Mouse (Mus musculus): Measurements from ENCODE around the gene Plcb1. TPM values are rescaled to one million over a fixed set of nuclear protein-coding genes. Genes with fewer than 3 reads are reported as not detected.
A peak's percentile ranks its signal among the peaks of the same experiment; 100 is the strongest.

Plcb1 gene
- 1 to 10 TPM; 2.9 to 3.1 TPM for total RNA-seq (2021)
- long read RNA-seq, experiment 1: 0 reads
- long read RNA-seq, experiment 2: 0 reads

DNA sequence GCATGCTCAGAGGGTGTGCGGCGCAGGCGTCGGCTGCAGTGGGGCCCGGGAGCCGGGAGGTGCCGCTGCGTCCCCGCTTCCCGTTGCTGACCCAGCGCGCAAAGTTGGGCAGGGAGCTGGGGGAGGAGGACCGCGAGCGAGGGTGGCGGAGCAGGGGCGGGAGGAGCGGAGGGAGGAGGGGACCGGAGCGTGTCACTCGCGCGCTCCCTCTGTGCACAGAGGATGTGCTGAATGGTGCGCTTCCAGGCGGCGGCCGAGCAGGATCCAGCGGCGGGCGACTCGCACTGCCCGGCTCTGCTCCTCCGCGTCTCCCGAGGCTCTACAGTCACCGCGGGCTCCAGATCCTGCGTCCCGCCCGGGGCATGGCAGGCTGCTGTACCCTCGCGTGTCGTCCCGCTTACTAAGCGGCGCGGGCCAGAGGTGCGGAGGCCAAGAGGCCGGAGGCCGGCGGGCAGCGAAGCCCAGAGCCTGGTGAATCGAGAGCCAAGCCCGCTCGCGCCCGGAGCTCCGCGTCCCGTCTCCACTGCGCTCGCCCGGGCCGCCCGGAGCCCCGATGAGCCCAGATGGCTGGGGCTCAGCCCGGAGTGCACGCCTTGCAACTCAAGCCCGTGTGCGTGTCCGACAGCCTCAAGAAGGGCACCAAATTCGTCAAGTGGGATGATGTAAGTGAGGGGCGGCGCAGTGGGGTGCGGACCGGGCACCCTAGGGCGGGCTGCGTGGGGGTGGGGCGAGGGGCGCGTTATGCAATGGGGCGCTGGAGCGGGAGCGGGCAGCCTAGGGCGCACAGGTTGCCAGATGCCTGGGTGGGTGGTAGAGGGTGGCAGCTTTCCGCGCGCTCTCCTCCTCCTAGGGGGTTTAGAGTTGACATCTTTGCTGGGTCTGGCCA is at the start of gene Plcb1:
Gene Plcb1 (plus strand): TSS at position 98 of the 886 bp plus-strand sequence.
- DNase-seq: peak; percentile 86

DNA sequence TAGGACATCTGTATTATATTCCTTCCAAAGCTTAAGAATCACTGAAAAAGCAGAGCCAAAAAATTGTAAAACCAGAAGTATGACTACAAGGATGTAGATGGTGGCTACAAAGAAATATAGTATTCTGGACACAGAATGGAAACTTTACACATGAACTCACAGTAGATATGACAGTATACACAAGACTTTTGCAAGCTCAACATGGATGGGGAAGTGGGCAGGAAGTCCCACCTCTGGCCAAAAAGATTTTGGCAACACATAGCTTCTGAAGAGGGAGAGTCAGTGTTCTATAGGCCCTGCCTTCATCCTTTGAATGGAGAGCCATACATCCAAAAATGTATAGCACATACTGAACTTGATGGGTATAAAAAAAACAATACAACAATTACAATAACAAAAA is 30.3 kb upstream of the Plcb1 start:
- DNase-seq: no peak
- intact Hi-C loops (cut with DNase I; ENCODE audit: low total_unique reads): no loop called here

More for the DNA sequence above, at the start of gene Plcb1:
- intact Hi-C loops (cut with DNase I; ENCODE audit: low total_unique reads): loop anchor here (5.0 kb wide), 1 partner anchor 536 kb away; no protein-coding TSS in a partner anchor

DNA sequence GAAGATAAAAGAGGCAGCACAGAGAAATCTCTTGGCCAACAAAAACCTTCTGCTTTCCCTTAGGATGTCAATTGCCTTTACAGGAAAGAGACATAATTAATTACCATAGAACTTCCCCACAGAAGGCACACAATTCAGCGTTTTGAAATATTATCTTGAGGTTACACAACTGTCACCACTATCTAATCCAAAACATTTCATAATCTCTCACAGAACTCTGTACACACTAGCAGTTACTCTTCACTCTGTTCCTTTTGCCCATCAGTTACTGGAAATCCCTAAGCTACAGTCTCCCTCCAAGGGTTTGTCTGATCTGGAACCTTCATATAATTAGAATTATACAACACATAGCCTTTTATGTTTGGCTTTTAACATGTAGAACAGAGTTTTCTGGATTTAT is 29.8 kb upstream of the Plcb1 start:
- intact Hi-C loops (cut with DNase I; ENCODE audit: low total_unique reads): no loop called here
- no peak for DNase-seq

DNA sequence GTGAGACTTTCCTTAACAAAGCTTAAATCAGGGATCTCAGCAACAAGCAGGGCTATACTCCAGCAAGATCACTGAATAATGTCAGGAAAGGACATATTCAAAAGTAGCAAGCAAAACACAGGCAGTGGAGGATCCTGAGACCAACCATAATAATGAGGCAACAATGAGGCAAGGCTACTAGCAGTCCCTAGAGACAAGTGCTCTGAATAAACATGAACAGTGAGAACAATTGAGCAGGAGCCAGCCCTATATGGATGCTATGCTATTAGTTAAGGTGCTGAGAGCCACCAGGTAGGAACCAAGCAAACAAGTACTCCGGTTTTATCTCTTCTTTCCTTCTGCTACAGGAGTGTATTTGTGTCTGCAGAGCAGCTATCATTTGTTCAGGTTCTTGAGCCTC is 24.8 kb upstream of the Plcb1 start:
- no peak for DNase-seq

DNA sequence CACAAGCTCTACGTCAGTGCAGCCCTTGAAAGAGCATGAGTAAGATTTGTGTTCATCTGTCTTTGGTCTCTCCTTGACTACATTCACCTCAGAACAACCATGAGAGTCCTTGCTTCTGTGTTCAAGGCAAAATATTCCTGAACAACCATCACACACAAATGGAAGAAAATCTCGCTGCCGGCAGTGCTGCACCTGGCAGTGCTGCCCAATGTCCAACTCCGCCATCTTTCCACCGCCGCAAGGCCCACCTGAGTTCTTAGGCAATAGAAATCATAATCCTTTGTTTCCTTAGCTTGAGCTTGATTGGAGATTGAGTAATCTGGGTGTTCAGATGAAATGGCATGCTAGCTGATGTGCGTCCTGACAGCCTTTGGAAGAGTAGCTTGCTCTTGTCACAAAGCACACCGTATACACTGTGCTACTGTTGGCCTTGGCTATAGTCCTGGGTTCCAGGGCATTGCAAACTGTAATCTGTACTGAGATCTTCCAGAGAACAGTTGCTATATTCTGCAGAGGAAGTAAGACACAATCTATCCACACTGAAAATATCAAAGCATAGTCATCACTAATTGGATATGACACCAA is 22.4 kb upstream of the Plcb1 start:
- intact Hi-C loops (cut with DNase I; ENCODE audit: low total_unique reads): no loop called here
- DNase-seq: no peak

More for the DNA sequence above, 24.8 kb upstream of the Plcb1 start:
- intact Hi-C loops (cut with DNase I; ENCODE audit: low total_unique reads): no loop called here

DNA sequence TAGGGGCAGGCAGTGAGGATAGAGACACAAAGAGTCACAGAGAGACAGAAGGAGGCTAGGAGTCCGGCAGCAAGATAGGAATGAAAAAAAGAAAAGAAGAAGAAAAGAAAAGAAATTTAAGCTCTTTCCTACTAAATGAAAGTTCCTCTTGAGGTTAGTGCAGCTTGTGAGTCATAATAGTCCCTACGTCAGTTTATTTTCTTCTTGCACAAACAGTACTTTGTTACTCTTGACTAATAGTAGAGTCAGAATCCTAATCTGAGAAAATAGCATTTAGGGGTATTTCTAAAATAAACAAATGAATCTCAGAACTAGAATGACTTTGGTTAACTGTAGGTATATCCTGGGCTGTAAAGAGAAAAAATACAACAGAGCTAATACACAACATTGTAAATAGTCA is 21.4 kb upstream of the Plcb1 start:
- intact Hi-C loops (cut with DNase I; ENCODE audit: low total_unique reads): no loop called here
- DNase-seq: no peak

DNA sequence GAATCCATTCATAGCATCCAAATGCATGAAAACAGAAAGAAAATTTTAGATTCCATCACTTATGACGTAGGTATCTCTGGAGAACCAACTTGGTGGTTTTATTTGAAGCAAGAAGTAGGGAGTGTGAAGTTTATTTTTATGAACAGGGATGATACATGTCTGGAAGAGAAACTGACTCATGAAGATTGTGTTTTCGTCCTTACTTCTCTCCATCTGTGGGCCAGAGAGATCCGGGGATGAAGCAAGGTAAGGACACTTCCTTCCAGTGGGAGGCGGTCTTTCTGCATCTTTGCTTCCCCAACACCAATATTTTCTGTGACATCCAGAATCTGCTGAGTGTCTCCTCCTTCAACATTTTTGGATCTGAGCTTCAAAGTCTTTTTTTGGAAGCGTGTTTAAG is 6.0 kb upstream of the Plcb1 start:
- intact Hi-C loops (cut with DNase I; ENCODE audit: low total_unique reads): no loop called here
- DNase-seq: no peak

DNA sequence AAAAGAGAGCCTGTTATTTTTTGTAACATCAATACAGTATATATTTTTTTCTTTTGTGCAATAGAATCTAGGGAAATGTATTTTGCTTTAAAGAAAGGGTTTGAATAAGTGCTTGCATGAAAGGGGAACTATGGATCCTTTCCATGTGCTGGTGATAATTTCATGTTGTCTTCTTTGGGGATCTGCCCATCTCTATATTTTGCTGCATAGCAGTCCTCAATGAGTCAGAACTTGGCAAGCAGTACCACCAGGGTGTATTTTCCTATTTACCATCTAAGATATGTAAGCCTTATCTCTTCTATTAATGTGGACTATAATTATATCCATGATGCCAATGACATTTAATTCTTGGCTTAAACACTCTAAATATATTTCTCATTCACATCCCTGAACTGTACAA is 5.6 kb upstream of the Plcb1 start:
- DNase-seq: no peak
- intact Hi-C loops (cut with DNase I; ENCODE audit: low total_unique reads): no loop called here

DNA sequence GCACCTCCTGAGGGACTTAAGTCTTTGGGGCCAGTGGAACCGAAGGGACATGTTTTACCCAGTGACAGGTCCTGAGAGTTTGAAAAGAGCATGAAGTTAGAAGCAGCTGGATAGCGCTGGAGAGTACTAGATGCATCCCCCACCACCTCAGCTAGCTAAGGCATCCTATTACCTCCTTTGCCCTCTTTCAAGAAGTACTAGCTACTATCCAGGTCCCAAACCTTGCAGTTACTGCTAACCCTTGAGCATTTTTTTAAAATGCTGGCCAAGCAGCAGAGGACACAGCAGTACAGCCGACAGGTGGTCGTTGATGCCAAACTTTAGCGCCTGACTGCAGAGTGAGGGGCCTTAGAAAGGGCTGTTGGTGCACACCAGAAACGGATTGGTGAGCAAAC is 986 bp downstream of the Plcb1 start:
- DNase-seq: no peak
- intact Hi-C loops (cut with DNase I; ENCODE audit: low total_unique reads): loop anchor here (5.0 kb wide), 1 partner anchor 535 kb away; no protein-coding TSS in a partner anchor

DNA sequence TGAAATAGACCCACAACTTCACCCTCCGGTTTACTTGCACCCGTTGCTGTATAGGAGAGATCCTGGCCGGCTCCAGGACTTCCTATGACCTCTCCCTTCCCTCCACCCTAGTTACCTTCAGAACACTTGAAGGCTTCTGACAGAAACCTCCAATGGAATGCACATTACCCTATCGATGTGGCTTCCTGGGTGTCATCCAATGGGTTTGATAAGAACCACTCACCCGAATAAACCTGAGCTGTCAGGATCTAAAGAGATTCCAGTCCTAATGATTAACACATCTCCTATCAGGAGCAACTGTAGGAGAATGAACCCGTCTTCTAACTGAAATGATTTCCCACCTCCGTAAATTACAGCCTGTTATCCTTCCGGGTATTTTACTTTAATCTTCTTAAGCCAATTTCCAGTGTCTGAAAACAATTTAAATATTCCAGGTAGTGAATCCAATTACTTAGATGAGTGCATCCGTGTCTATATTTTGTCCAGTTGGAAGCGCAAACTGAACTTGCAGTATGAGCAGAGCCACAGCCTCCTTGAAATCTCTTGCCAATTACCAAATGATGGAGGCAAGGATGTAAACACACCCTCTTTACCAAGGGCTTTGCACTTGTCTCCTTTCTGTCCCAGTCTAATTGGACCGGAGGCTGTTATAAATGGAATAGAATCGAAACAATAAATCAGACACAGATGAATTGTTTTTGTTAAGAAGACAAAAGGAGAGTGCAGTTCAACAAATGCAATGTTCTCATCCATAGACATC is 1.6 kb downstream of the Plcb1 start:
- intact Hi-C loops (cut with DNase I; ENCODE audit: low total_unique reads): loop anchor here (5.0 kb wide), 1 partner anchor 535 kb away; no protein-coding TSS in a partner anchor

DNA sequence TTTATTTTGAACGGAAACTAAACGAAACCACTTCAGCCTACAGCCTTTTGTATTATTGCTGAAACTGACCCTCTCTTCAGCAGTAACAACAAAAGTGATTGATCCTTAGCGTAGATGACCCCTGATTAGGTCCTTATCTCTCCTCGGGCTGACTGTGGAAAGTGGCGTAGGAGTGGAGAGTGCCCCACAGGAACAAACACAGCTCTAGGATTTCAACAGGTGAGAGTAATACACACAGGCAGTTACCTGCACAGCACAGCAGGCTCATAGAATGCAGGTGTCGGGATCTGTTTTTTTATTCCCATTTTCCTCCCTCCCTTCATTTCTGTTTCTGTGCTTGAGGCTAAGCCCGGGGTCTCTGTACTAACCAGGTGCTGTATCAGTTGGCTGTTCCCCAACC is 7.1 kb downstream of the Plcb1 start:
- intact Hi-C loops (cut with DNase I; ENCODE audit: low total_unique reads): no loop called here
- no peak for DNase-seq

More for the DNA sequence above, 1.6 kb downstream of the Plcb1 start:
- DNase-seq: no peak

DNA sequence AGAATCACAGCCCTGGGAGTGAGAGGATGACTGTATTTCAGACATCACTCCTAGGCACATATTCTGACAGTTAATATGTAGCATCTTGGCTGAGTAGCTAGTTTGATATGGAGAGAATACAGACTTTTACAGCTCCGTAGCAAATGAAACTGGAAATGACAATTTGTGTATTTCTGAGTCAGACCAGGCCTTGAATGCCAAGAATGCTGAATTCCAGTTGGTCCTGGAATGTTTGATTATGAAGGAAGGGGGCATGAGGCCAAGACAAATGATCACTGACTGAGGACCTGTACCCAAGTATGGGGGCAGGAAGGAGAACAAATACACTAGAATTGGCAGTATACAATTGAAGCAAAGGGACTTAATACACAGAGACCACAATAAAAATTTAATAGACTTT is 14.4 kb downstream of the Plcb1 start:
- no peak for DNase-seq
- intact Hi-C loops (cut with DNase I; ENCODE audit: low total_unique reads): no loop called here

DNA sequence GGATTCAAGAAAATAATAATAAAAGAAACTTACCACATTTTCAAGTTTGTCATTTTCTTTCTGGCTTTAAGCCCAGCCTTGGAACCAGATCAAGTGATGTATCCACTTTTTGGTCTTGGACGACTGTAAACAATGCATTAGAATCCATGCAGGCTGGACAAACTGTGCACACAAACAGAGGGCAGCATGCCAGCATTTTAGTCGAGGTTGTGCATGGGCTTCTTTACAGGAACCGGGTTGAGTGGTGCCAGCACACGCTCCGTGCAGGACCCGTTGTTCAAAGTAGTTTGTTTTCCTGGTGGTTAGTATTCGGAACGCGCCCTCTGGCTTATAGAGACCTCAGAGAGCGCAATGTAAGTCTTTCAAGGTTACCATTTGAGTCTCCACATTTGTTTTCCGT is 30.5 kb downstream of the Plcb1 start:
- intact Hi-C loops (cut with DNase I; ENCODE audit: low total_unique reads): no loop called here
- no peak for DNase-seq

DNA sequence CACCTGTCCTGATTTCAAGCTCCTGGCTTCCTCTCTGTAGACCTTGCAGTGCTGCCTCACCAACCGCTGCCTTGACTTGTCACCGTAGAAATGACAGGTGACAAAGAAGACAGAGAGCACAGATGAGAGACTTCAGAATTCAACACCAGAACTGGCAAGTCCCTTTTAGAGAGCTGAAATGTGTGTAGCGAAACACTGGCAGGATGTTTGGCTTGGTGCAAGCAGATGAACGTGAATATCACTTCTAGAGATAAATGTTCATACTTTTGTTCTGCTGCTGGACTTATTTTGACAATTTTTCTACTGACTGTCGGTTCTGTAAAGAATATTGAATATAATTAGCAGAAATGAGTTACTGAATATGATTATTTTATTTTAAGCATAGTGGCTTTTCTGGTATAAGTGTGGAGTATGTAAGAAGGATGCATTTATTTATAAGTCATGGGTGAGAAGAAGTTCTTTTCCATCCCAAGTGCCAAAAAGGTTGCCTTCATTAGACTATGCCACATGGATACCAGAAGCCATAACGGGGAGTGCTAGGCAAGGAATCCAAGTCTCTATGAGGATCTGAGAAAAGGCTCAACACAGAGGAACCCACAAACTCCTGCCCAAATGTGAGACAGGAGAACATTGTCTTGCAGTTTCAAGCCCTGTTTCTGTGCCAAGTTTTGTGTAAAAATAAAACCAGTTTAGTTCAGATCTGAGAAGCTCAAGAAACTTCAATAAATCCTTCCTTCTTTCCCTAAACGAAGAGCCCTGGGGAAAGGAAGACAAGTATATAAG is 31.4 kb downstream of the Plcb1 start:
- no peak for DNase-seq
- intact Hi-C loops (cut with DNase I; ENCODE audit: low total_unique reads): no loop called here

DNA sequence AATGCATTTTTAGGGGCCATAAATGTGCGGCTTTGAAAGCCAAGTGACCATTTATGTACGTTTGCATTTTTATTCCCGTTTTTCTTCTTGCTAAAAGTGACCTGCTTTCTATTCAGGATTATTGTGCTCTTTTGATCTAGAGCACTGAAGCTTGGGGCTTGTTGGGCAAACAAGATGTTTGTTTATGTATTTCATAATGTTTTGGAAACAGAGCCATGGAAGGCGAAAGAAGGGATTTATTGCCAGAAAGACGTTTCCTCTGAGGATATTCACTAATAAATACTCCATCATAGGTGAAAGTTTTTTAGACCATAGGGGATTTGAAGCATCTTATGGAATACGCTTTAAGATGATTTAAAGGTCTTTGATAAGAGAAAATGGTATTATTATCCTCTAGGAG is 35.3 kb downstream of the Plcb1 start:
- DNase-seq: no peak
- intact Hi-C loops (cut with DNase I; ENCODE audit: low total_unique reads): no loop called here

DNA sequence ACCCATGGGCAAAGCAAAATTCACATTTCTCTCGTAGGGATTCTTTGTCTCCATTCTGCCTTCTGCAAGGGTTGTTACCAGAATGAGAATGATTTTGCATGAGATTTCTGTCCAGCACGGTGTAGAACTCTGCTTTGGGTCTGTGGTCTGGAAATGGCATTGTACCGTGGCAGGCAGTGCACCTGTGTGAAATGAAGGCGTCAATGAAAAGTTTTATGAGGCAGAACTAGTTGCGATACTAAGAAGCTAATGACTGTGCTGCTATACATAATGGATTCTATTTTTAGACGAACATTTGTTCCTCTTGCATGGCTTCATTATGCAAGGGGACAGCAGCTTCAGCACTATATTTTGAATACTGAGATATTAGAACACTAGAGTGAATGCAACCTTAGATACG is 39.8 kb downstream of the Plcb1 start:
- intact Hi-C loops (cut with DNase I; ENCODE audit: low total_unique reads): no loop called here
- no peak for DNase-seq

DNA sequence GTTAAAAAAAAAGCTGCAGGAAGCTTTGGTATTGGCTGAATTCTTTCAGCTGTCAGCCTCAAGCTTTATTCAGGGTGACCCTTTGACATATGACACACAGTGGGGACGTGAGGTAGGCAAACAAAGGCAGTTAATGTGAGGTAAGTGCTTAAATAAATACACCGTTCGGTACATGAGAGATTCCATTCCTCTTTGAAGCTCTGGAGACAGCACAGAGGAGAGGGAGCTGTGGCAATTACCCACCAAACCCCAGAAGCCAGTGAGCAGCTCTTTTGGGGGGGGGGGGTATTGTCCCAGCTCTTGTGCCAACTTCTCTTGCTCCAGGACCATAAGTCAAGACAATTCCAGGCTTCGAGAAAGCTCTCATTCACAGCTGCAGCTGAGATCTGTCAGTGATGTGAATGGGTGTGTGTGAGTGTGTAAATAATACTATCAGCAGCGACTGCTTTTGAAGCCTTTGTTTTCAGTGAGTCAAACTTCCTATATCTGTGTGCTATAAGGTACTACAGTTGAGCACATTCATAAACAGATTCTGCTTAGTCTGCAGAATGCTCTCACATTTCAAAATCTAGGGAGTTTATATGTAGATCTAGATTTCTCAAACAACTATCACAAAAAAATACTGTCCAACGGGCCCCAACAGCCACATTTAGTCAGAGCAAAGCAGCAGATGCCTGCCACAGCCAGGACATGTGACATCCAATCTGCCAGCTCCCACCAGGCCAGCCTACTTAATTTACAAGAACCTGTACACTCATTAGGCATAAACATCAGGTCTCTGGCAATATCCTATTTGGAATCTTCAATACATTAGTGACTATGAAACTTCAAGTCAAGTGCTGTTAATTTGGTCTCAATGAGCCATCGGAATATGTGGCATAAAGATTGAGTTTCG is 40.5 kb downstream of the Plcb1 start:
- DNase-seq: no peak
- intact Hi-C loops (cut with DNase I; ENCODE audit: low total_unique reads): no loop called here

DNA sequence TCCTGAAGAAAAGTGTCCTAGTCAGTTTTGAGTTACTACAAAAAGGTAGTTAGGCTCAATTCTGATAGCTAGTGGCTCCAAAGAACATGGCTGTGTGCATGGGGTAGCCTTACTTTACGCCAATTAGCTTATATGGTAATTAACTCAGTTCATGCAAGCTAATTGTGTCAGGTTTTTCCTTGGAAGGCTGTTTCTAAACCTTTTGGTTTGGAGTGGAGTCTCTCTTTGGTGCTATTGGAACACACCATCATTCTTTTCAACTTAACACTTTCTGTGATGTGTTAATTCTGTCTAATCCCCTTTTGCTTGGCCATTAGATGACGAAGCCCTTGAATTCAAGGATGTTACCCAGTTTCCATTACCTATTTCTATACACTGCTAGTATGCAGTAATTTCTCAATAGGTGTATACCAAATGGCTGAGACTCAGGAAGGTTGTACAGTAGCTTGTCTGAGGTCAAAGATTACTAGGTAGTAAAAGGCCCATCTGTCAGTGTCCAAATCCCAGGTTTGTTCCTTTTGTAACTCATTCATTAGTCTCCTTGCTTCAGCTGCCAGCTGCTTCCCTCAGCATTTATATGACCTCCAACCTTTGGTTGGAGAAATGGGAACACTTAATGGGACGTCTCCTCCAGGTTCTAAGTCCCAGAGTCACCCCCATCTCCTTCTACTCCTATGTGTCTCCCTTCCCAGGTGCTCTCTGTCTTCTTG is 42.1 kb downstream of the Plcb1 start:
- DNase-seq: no peak
- intact Hi-C loops (cut with DNase I; ENCODE audit: low total_unique reads): no loop called here
